Mouse (Mus musculus) hindbrain, embryonic 15.5 days (tissue): ENCODE measurements around the gene Mansc1. TPM values are rescaled to one million over a fixed set of nuclear protein-coding genes. Genes with fewer than 3 reads are reported as not detected.
"Not testable (repeated sequence)": the region's sequence is repeated elsewhere in the genome, so short reads cannot be mapped to it uniquely, and the experiment has no call there.

Experiments used
- ATAC-seq: fragments of 200-750 bp; cut with Nextera tagmentation; 2 replicates; pipeline ENCODE4 v1.8.0; 2017; ENCODE audit warnings: low read depth, moderate number of reproducible peaks, moderate TSS enrichment; ENCODE audit not compliant: low FRiP score
- H3K27ac ChIP-seq: fragments of 300-500 bp; sonication (generic); replicated peaks from 2 replicates; pipeline ENCODE4 v1.5.1; 2015; ENCODE audit warnings: mild to moderate bottlenecking, inconsistent platforms
- H3K27me3 ChIP-seq: fragments of 300-500 bp; sonication (generic); 2 replicates; pipeline ENCODE4 v1.6.1; 2015; ENCODE audit warnings: control low read depth, inconsistent platforms
- H3K36me3 ChIP-seq: fragments of 300-500 bp; sonication (generic); 2 replicates; pipeline ENCODE4 v1.6.1; 2015; ENCODE audit warnings: control low read depth, inconsistent platforms
- H3K4me1 ChIP-seq: fragments of 300-500 bp; sonication (generic); replicated peaks from 2 replicates; pipeline ENCODE4 v1.6.1; 2015; ENCODE audit warnings: control low read depth, inconsistent platforms
- H3K4me2 ChIP-seq: fragments of 300-500 bp; sonication (generic); 2 replicates; pipeline ENCODE4 v1.6.1; 2015; ENCODE audit warnings: moderate library complexity, mild to moderate bottlenecking, inconsistent platforms
- H3K4me3 ChIP-seq: fragments of 300-500 bp; sonication (generic); 2 replicates; pipeline ENCODE4 v1.5.1; 2015; ENCODE audit warnings: mild to moderate bottlenecking, inconsistent platforms
- H3K9ac ChIP-seq: fragments of 300-500 bp; sonication (generic); 2 replicates; pipeline ENCODE4 v1.6.1; 2015; ENCODE audit warnings: inconsistent platforms
- H3K9me3 ChIP-seq: fragments of 300-500 bp; sonication (generic); 2 replicates; pipeline ENCODE4 v1.6.1; 2016; ENCODE audit warnings: control low read depth, inconsistent platforms
- WGBS: fragments of 180-500 bp; shearing (Covaris S2); methylation state at CpG from one replicate; pipeline ENCODE4 v1.1.7; 2015; 5-methylcytosine and 5-hydroxymethylcytosine counted together
- polyA plus RNA-seq: library from polyadenylated mRNA; unstranded; fragments of >200 nt; fragmentation: Nextera tagmentation; extraction: Ambion mirVana; gene quantifications from 2 replicates; pipeline ENCODE4 v1.2.1, GENCODE M21; 2015

Gene Mansc1
- polyA plus RNA-seq = 1.3 and 1.4 TPM in 2 replicates

DNA sequence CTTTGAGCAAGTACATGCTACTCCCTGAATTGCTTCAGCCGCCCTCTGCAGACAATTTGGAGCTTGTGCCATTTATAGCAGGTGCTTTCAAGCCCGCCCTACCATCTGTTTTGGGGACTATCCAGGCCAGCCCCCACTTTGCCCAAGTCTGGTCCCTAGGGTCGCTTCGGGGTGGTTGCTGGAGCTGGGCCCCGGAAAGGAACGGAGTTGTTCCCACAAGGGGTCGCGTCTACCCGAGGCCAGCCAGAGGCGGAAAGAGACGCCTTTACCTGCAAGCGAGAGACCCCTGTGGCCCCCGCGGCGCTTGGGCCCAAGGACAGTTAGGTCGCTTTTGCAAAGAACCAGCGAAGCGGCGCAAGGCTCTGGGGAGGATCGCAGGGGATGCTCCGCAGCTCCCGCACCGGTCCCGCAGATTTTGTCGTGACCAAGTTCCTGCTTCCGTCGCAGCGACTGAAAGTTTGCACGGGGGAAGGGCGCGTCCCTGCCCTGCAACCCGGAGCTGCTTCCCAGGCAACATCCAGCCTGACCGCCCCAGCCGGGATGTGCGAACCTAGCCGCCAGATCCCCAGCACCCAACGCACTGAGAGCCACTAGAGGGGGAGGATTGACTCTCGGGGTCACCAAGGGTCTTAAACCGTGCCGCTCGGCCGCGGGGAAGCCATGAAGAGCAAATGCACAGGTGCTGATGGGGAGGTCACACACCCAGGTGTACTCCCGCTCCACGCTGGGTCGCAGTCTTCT, at the start of gene Mansc1:
TSS of gene Mansc1 (minus strand) at position 542 of the 741 bp plus-strand sequence.
- ATAC-seq = peak; percentile 27; the same call in 1 of the 2 replicates
- Histone ChIP-seq H3K9ac (peak within 1 kb of the TSS; percentile 34), H3K36me3 (no peaks in the 10 kb centered on the region), H3K27me3 (peaks cover 11% of the 10 kb centered on the region; the same call in 1 of the 2 replicates), H3K4me2 (peak within 1 kb of the TSS; percentile 93), H3K9me3 (no peaks in the 10 kb centered on the region), H3K27ac (no peak within 1 kb of the TSS), H3K4me1 (peaks cover 9% of the 10 kb centered on the region; the same call in 1 of the 2 replicates), H3K4me3 (peak within 1 kb of the TSS; percentile 46)
- under 1% methylated on average over 46 of the region's 46 CpGs for WGBS

DNA sequence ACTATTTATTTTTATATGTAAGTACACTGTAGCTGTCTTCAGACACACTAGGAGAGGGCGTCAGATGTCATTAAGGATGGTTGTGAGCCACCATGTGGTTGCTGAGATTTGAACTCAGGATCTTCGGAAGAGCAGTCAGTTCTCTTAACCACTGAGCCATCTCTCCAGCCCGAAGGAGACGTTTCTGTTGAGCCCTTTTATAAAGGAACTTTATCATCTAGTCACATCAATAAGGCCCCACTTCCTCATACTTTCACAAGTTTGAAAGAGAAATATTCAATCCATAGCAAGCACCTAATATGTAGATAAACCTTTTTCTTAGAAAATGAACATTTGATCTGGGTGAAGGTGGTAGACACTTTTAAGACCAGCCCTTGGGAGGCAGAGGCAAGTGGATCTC, 47.0 kb upstream of the Mansc1 start:
- WGBS = 95% methylated on average over 4 of the region's 4 CpGs
- not testable (repeated sequence) for ATAC-seq, H3K4me2 ChIP-seq, H3K9me3 ChIP-seq, H3K9ac ChIP-seq, H3K27ac ChIP-seq, H3K36me3 ChIP-seq, H3K27me3 ChIP-seq, H3K4me3 ChIP-seq, H3K4me1 ChIP-seq

DNA sequence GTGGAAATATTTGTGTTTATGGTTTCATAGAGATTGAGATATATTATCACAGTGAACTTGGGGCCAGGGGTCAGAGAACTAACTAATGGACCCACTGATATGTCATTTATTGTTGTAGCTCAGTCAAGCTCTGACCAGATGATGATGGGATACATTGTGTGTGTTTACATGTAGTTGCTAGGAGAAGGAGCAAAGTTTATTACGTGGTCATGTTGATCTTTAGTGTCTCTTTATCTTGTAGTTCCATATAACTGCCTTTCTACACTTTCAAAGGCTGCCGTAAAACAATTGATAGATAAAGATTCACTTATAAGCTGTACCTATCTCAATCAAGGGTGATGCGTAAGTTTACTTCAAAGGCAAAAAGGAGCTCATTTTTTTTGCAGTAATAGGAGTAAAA, 45.7 kb upstream of the Mansc1 start:
- ATAC-seq = no peak
- Histone ChIP-seq H3K9ac (no peak overlapping the region), H3K27me3 (no peaks in the 10 kb centered on the region), H3K4me1 (no peaks in the 10 kb centered on the region), H3K36me3 (no peaks in the 10 kb centered on the region), H3K4me2 (no peak overlapping the region), H3K4me3 (no peak overlapping the region), H3K9me3 (no peaks in the 10 kb centered on the region), H3K27ac (no peak overlapping the region)
- 83% methylated on average over 3 of the region's 3 CpGs for WGBS

DNA sequence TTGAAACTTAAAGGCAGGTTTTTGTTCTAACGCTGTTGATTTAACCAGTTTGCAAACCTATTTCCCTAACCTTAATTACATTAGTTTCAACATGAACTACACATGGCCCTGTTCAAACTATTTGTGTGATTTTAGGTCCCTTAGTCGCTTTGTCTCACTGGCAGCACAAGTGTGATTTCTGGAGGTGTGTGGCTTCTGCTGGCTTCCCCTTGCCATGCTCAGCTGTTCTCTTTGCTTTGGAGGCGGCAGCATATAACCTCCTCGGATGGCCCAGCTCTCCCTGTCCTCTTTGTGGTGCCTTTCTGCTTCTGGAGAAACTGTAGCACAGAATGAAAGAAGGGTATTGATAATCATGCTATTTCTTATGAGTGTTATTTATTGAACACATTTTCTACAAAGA, 45.2 kb upstream of the Mansc1 start:
- H3K27ac ChIP-seq = no peak overlapping the region
- WGBS = 85% methylated on average over 4 of the region's 4 CpGs
- H3K4me3 ChIP-seq = no peak overlapping the region

DNA sequence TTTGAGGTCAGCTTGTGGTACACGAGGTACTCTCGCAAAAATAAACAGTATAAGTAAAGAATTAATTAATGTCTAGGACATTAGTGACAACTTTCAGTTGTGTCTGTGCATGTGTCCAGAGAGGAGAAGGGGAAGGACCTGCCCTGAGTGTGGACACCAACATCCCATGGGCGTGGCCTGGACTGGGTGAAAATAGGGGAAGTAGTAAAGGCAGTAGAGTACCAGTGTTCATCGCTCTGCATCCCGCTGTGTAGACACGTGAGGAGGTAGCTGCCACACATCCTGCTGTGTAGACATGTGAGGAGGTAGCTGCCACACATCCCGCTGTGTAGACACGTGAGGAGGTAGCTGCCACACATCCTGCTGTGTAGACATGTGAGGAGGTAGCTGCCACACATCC, 41.4 kb upstream of the Mansc1 start:
- 89% methylated on average over 8 of the region's 8 CpGs for WGBS
- H3K4me1 ChIP-seq, H3K4me3 ChIP-seq, H3K9ac ChIP-seq, ATAC-seq, H3K9me3 ChIP-seq, H3K27ac ChIP-seq, H3K36me3 ChIP-seq, H3K4me2 ChIP-seq, H3K27me3 ChIP-seq: not testable (repeated sequence)

More for the DNA sequence above, 45.2 kb upstream of the Mansc1 start:
- Histone ChIP-seq H3K27me3 (no peaks in the 10 kb centered on the region), H3K9me3 (no peaks in the 10 kb centered on the region), H3K36me3 (no peaks in the 10 kb centered on the region), H3K4me1 (no peaks in the 10 kb centered on the region), H3K4me2 (no peak overlapping the region), H3K9ac (no peak overlapping the region)
- no peak for ATAC-seq

DNA sequence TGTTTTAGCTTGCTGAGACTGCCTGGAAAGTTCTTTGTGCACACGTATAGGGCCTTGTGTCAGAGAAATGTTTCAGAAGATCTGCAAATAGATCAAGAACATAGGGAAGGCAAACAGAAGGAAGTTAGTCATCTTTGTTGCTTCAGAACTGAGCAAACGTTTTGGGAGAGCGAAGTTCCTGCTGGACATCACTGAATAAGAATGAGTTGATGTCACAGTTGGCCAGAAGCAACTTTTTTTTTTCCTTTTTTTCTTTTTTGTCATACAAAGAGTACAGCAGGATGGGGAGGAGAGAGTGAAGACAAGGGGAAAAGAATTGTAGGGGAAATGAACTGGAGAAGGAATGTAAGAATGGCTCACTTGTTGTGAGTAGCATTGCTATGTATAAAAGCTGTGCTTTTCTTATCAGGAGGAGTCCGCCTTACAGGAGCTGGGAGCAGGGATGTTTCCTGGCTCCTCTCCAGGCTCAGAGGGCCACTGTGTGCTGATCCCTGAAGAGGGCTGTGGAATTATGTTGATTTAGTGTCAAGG, 38.7 kb upstream of the Mansc1 start:
- Histone ChIP-seq H3K27me3 (no peaks in the 10 kb centered on the region), H3K4me2 (no peak overlapping the region), H3K9me3 (no peaks in the 10 kb centered on the region), H3K4me1 (0 out of 2 replicates have a peak, but pooled peaks cover 4% of the 10 kb centered on the region), H3K4me3 (no peak overlapping the region), H3K36me3 (no peaks in the 10 kb centered on the region), H3K27ac (no peak overlapping the region), H3K9ac (no peak overlapping the region)
- WGBS = 52% methylated on average over 4 of the region's 4 CpGs
- ATAC-seq = no peak

DNA sequence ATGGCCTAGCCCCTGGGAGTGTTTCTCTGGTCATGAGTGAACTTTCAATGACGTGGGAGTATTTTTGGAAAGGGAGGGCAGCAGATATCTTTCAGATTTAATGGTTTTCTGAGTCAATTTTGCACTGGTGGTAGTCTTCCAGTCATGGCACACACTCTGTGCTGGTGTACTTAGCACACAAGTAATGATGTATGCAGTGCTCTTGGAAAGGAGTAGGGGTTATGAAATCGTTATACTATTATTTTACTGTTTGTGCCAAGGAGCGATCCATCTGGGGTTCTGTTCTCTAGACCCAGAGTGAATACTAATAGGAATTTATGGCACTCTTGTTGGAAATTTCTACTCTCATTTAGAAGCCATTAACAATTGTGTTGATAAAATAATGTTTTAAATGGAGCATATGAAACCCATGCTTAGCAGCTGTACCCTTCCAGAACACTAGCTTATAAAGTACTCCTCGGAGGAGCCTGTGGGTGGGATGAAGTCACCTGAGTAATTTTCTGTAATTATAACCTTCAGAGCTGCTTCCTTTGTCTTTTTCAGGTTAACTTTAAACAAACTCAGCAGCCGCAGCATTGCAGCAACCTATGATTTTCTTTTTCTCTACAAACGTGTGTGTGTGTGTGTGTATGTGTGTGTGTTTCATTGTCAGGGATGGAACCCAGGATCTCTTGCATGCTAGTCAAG, 37.0 kb upstream of the Mansc1 start:
- no peak overlapping the region for H3K4me3 ChIP-seq
- no peaks in the 10 kb centered on the region for H3K9me3 ChIP-seq
- no peak overlapping the region for H3K4me2 ChIP-seq
- 70% methylated on average over 6 of the region's 6 CpGs for WGBS
- 0 out of 2 replicates have a peak, but pooled peaks have one; percentile 19 for ATAC-seq
- H3K27me3 ChIP-seq = no peaks in the 10 kb centered on the region
- H3K27ac ChIP-seq = no peak overlapping the region
- H3K4me1 ChIP-seq = 0 out of 2 replicates have a peak, but pooled peaks cover 4% of the 10 kb centered on the region
- no peaks in the 10 kb centered on the region for H3K36me3 ChIP-seq
- H3K9ac ChIP-seq = no peak overlapping the region

DNA sequence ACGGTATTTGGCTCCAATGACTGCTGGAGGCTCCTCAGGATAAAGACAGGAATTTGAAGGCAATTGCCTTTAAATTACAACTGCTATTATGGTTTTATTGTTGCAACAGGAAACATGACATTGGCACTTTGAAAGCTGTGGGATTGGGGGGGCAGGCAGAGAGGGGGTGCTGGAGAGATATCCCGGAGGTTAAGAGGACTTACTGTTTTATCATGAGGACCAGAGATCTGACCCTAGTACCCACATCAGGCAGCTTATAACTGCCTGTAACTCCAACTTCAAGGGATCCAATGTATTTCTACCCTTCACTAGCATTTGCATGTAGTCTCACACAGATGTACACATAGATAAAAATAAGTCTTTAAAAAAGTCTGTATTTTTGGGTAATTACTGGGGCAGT, 36.2 kb upstream of the Mansc1 start:
- Histone ChIP-seq H3K27me3 (no peaks in the 10 kb centered on the region), H3K27ac (no peak overlapping the region)
- no peak for ATAC-seq

DNA sequence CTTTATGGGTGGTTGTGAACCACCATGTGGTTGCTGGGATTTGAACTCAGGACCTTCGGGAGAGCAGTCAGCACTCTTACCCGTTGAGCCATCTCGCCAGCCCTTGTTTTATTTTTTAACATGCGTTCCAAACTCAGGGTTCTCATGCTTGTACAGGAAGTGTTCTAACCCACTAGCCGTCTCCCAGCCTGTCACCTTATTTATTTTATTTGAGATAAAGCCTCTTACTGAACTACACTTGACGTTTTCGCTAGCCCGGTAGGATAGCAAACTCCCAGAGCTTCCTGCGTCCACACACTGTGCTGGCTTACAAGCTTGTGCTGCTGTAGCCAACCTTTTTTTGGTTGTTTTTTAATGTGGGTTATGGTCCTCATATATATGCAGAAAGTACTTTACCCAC, 33.5 kb upstream of the Mansc1 start:
- ATAC-seq = no peak
- no peak overlapping the region for H3K9ac ChIP-seq
- H3K27ac ChIP-seq = no peak overlapping the region
- no peaks in the 10 kb centered on the region for H3K9me3 ChIP-seq
- H3K36me3 ChIP-seq = no peaks in the 10 kb centered on the region
- no peak overlapping the region for H3K4me3 ChIP-seq
- H3K27me3 ChIP-seq = no peaks in the 10 kb centered on the region
- H3K4me2 ChIP-seq = no peak overlapping the region
- WGBS = 91% methylated on average over 9 of the region's 9 CpGs
- H3K4me1 ChIP-seq = 0 out of 2 replicates have a peak, but pooled peaks cover 1% of the 10 kb centered on the region

More for the DNA sequence above, 36.2 kb upstream of the Mansc1 start:
- Histone ChIP-seq H3K4me3 (no peak overlapping the region), H3K4me1 (0 out of 2 replicates have a peak, but pooled peaks cover 4% of the 10 kb centered on the region), H3K9me3 (no peaks in the 10 kb centered on the region), H3K4me2 (no peak overlapping the region), H3K36me3 (no peaks in the 10 kb centered on the region), H3K9ac (no peak overlapping the region)
- WGBS = 87% methylated on average over 2 of the region's 2 CpGs

DNA sequence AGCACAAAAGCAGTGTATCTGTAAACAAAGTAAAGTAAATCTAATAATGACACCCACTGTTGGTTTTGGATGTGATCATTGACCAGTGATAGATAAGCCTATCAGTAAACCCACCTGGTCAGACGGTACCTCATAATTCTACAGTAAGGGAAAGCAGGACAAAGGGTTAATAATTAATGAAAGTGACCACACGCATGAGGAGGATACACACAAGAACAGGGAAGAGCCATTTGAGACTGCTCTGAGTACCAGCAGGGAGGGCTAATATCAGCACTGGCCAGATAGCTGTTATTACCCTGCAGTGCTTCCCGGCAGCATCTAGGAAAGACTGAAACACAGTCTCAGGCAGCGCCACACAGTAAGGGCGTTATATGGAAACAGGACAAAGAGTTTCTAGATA, 32.3 kb upstream of the Mansc1 start:
- no peak for ATAC-seq
- no peaks in the 10 kb centered on the region for H3K36me3 ChIP-seq
- H3K27me3 ChIP-seq = no peaks in the 10 kb centered on the region
- H3K9ac ChIP-seq = no peak overlapping the region
- no peak overlapping the region for H3K27ac ChIP-seq
- H3K4me1 ChIP-seq = no peaks in the 10 kb centered on the region
- H3K4me3 ChIP-seq = no peak overlapping the region
- no peaks in the 10 kb centered on the region for H3K9me3 ChIP-seq
- H3K4me2 ChIP-seq = no peak overlapping the region
- 74% methylated on average over 5 of the region's 5 CpGs for WGBS

DNA sequence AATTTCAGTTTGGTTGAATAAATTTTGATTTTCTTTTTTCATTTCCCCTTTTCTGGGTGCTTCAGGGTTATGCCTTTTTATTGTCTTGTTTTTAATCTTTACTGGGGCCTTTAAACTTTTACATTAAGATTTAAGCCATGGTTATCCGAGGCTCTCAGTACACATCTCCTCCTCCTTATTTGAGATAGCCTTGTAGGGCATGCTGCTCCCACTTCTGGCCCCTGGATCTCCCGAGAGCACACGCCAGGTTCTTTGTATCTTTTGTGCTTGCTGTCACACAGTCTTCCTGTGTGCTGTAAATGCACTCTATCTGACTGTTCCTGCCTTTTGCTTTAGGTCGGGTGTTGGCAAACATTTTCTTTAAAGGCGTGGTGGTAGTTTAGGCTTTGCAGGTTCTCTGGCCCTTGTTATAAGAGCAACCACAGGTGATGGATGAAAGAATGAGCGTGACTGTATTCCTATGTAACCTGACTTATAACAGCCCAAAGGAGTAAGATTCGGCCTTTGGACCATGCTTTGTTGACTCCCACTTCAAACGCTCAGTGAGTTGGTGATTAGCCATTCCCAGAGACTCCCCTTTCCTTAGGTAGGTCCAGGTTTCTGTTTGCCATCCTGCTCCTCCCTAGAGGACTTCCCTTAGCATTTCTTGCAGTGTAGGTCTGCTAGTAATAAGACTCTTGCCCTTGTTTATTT, 28.6 kb upstream of the Mansc1 start:
- no peak overlapping the region for H3K4me2 ChIP-seq
- no peaks in the 10 kb centered on the region for H3K36me3 ChIP-seq
- H3K9ac ChIP-seq = no peak overlapping the region
- no peak for ATAC-seq
- no peaks in the 10 kb centered on the region for H3K4me1 ChIP-seq
- WGBS = 83% methylated on average over 8 of the region's 8 CpGs
- no peaks in the 10 kb centered on the region for H3K27me3 ChIP-seq
- H3K4me3 ChIP-seq = no peak overlapping the region
- H3K27ac ChIP-seq = no peak overlapping the region
- H3K9me3 ChIP-seq = no peaks in the 10 kb centered on the region
